Mouse (Mus musculus) hindbrain, embryonic 12.5 days (tissue): ENCODE data around the gene Iqcb1. TPM values are rescaled to one million over a fixed set of nuclear protein-coding genes. Genes with fewer than 3 reads are reported as not detected.

Experiments used
- ATAC-seq: fragments of 200-750 bp; cut with Nextera tagmentation; 2 replicates; pipeline ENCODE4 v1.8.0; 2017; ENCODE audit warnings: moderate TSS enrichment; ENCODE audit not compliant: low FRiP score
- H3K27ac ChIP-seq: fragments of 300-500 bp; sonication (generic); 2 replicates; pipeline ENCODE4 v1.5.1; 2016; ENCODE audit warnings: mild to moderate bottlenecking
- H3K27me3 ChIP-seq: fragments of 300-500 bp; sonication (generic); 2 replicates; pipeline ENCODE4 v1.6.1; 2016; ENCODE audit warnings: mild to moderate bottlenecking
- H3K36me3 ChIP-seq: fragments of 300-500 bp; sonication (generic); 2 replicates; pipeline ENCODE4 v1.6.1; 2016; ENCODE audit warnings: mild to moderate bottlenecking
- H3K4me1 ChIP-seq: fragments of 300-500 bp; sonication (generic); 2 replicates; pipeline ENCODE4 v1.6.1; 2016
- H3K4me2 ChIP-seq: fragments of 300-500 bp; sonication (generic); replicated peaks from 2 replicates; pipeline ENCODE4 v1.6.1; 2016; ENCODE audit warnings: mild to moderate bottlenecking
- H3K4me3 ChIP-seq: fragments of 300-500 bp; sonication (generic); 2 replicates; pipeline ENCODE4 v1.5.1; 2016; ENCODE audit warnings: mild to moderate bottlenecking
- H3K9ac ChIP-seq: fragments of 300-500 bp; sonication (generic); 2 replicates; pipeline ENCODE4 v1.6.1; 2016; ENCODE audit warnings: mild to moderate bottlenecking, moderate library complexity
- H3K9me3 ChIP-seq: fragments of 300-500 bp; sonication (generic); replicated peaks from 2 replicates; pipeline ENCODE4 v1.6.1; 2016; ENCODE audit warnings: mild to moderate bottlenecking
- WGBS: fragments of 180-500 bp; shearing (Covaris S2); methylation state at CpG from one replicate; pipeline ENCODE4 v1.1.7; 2016; 5-methylcytosine and 5-hydroxymethylcytosine counted together
- polyA plus RNA-seq: library from polyadenylated mRNA; unstranded; fragments of >200 nt; fragmentation: Nextera tagmentation; extraction: Ambion mirVana; gene quantifications from 2 replicates; pipeline ENCODE4 v1.2.1, GENCODE M21; 2016

Gene Iqcb1
- polyA plus RNA-seq, result 63.4 and 68.9 TPM in 2 replicates

DNA sequence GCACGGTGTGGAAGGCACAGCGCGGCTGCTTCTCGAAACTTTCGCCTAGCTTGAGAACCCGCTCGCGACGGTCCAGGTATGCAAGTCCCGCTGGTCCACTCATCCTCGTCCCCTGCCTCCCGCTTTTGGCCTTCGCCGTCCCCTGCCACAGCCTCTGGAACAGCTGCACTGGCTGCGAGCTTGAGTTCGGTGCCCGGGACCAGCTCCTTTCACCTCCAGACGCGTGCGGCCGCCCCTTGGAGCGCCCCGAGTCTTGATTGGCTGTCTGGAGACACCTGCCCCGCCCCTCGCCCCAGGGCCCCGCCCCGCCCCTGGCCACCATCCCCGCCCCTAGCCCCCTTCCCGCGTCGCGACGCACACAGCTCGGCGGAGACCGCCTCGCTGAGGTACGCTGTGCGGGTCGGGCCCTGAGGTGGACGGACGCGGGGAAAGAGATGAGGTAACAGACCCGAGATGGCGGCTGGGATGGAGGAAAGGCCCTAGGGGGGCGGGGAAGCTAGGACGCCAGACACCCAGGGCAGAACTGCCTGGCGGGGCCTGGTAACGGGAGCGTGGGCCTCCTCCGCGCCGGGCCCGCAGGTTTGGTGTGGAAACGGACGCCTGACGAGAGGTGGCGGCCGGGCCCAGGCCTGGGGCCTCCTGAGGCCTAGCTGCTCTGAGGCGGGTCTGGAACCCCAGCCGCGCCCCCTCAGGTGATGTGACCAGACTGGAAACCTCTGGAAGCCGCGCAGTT is at the start of gene Iqcb1:
TSS of gene Iqcb1 (plus strand) at position 332 of the 733 bp plus-strand sequence.
- H3K9me3 ChIP-seq, result no peaks in the 10 kb centered on the region
- H3K9ac ChIP-seq, result peak within 1 kb of the TSS; percentile 78
- no peaks in the 10 kb centered on the region; the same call in 1 of the 2 replicates for H3K27me3 ChIP-seq
- peak within 1 kb of the TSS; percentile 73 for H3K4me3 ChIP-seq
- WGBS, result under 1% methylated on average over 64 of the region's 64 CpGs
- H3K4me2 ChIP-seq, result peak within 1 kb of the TSS; percentile 79
- peaks cover 10% of the 10 kb centered on the region for H3K4me1 ChIP-seq
- ATAC-seq, result peak; percentile 99
- no peaks in the 10 kb centered on the region for H3K36me3 ChIP-seq
- peak within 1 kb of the TSS; percentile 76 for H3K27ac ChIP-seq

DNA sequence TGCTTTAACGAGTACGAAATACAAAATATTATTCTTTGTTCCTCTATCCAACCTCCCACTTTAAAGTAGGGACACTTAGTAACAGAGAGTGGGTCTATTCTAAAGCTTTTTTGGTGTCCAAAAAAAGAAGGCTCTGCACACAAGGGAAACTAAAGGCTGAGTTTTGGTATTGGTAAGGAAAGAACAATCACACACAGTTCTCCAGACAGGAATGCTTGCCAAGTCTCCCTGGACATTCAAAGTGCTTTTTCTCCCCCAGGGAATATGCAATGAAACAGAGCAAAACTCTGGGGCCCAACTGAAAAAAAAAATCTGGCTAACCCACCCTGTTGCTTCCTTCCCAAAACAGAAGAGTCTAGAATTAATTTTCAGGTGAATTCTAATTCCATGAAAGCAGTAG is 44.0 kb upstream of the Iqcb1 start:
- Histone ChIP-seq H3K4me3 (no peak overlapping the region), H3K36me3 (no peaks in the 10 kb centered on the region), H3K27ac (no peak overlapping the region), H3K9me3 (no peaks in the 10 kb centered on the region), H3K4me1 (no peaks in the 10 kb centered on the region), H3K4me2 (no peak overlapping the region), H3K27me3 (no peaks in the 10 kb centered on the region), H3K9ac (no peak overlapping the region)
- ATAC-seq, result no peak
- 94% methylated on average over 2 of the region's 2 CpGs for WGBS

DNA sequence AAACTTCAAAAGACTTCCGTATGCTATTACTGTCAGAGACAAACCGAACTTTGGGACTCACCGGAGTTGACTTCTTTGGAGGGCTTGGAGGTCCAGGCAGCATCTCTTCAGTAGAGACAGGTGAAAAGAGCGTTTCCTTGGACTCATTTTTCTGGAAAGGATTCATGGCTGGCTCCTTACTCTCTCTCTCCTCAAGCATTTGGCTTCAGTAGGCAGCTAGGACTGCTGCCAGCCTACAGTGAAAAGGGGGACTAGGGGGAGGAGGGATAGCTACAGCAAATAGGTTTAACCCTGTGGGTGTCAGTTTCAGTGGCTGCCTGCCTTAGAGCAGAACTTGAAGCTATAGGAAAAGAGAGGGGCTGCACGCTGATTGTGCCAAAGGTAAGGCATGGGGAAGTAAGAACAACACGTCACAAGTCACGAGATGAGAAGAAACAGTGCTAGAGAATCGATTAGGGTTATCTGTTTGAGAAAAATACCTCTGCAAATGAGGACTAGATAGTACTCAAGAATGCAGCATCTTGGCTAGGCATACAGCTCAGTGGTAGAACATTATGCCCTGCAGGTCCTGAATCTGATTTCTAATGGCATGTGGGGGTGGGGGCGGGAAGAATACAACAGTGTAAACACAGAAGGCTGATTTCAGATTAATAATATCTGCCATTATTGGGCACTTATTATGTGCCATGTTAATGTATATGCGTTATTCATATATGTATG is 43.4 kb upstream of the Iqcb1 start, which contains the start of gene Slc15a2:
TSS of gene Slc15a2 (minus strand) at position 369 of the 720 bp plus-strand sequence.
- Histone ChIP-seq H3K27me3 (no peaks in the 10 kb centered on the region), H3K4me2 (no peak within 1 kb of the TSS), H3K36me3 (no peaks in the 10 kb centered on the region), H3K27ac (no peak within 1 kb of the TSS), H3K9ac (no peak within 1 kb of the TSS), H3K4me3 (no peak within 1 kb of the TSS), H3K4me1 (no peaks in the 10 kb centered on the region), H3K9me3 (no peaks in the 10 kb centered on the region)
- 76% methylated on average over 10 of the region's 10 CpGs for WGBS
- no peak for ATAC-seq

DNA sequence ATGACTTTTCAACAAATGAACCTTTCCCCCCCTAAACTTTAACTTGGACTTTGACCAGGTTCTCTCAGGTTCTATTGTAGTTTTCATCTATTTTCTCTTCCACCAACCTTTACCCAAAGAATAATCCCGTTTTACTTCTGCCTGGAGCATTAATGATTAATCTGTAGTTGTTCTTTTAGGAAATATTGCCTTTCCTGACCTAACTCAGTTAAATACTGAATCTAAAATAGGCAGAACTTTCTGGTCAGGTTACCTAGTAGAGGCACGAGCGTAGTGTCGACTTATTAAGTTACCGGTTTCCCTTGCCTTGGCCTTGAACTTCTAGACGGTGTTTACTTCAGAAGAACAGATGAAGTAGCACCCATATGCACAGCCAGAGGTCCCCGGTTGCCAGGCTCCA is 41.7 kb upstream of the Iqcb1 start:
- Histone ChIP-seq H3K27ac (no peak overlapping the region), H3K4me3 (no peak overlapping the region), H3K9ac (no peak overlapping the region), H3K4me1 (no peaks in the 10 kb centered on the region), H3K9me3 (no peaks in the 10 kb centered on the region), H3K36me3 (no peaks in the 10 kb centered on the region), H3K4me2 (no peak overlapping the region), H3K27me3 (no peaks in the 10 kb centered on the region)
- ATAC-seq, result no peak
- 89% methylated on average over 7 of the region's 7 CpGs for WGBS

DNA sequence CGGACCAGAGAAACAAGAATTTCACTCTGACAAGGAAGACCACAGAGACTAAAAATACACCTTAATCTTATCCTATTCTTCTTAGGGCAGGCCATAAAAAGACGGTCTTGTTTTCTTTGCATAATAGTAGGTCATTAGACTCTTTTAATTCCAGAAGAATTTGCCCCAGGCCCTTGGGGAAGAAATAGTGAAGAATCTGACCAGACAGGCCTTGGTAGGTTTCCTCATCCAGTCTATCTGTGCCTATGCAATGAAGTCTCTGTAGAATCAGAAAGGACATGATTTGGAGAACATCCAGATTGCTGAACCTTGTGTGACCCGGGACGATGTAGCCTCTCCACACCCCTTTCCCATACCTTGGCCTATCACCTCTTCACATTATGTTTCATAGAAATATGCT is 38.0 kb upstream of the Iqcb1 start:
- no peaks in the 10 kb centered on the region for H3K36me3 ChIP-seq
- H3K4me1 ChIP-seq, result no peaks in the 10 kb centered on the region
- ATAC-seq, result no peak
- 83% methylated on average over 4 of the region's 4 CpGs for WGBS
- H3K4me2 ChIP-seq, result no peak overlapping the region
- no peaks in the 10 kb centered on the region for H3K9me3 ChIP-seq
- no peaks in the 10 kb centered on the region for H3K27me3 ChIP-seq
- H3K9ac ChIP-seq, result no peak overlapping the region
- H3K27ac ChIP-seq, result no peak overlapping the region
- H3K4me3 ChIP-seq, result no peak overlapping the region

DNA sequence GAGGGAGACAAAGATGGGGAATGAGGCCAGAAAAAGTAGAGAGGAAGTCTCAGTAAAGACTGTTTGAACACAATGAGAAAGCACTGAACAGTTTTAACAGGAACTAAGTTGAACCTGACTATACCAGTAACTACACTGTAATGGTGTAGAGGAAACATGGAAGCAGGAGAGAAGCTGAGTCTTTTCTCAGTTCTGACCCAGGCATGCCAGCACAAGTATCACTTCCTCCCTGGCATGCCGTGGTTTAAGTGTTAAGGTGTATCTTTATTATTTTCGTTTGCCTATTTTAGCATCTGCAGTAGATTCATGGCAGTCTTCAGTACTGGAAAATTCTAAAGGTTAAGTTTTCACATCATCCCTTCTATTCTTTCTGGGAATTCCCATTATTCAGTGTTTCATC is 33.2 kb upstream of the Iqcb1 start:
- H3K4me2 ChIP-seq, result no peak overlapping the region
- H3K4me1 ChIP-seq, result no peaks in the 10 kb centered on the region
- 89% methylated on average over 2 of the region's 2 CpGs for WGBS
- no peak overlapping the region for H3K4me3 ChIP-seq
- ATAC-seq, result no peak
- H3K27ac ChIP-seq, result no peak overlapping the region
- no peaks in the 10 kb centered on the region for H3K27me3 ChIP-seq
- no peaks in the 10 kb centered on the region for H3K9me3 ChIP-seq
- no peaks in the 10 kb centered on the region for H3K36me3 ChIP-seq
- H3K9ac ChIP-seq, result no peak overlapping the region

DNA sequence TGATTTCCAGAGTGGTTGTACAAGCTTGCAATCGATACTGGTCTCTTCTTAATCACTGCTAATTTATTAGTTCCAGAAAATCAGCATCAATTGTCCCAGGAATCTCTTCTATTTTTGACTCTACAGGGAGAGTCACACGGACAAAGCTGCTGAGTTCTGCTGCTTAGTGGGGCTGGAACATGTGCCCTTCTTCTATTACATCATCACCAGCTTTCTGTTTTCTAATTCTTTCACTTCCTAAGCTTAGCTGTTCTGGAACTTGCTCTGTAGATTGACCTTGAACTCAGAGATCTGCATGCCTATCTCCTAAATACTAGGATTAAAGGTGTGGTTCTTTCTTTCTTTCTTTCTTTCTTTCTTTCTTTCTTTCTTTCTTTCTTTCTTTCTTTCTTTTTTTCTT is 29.9 kb upstream of the Iqcb1 start:
- Histone ChIP-seq H3K36me3 (no peaks in the 10 kb centered on the region), H3K4me2 (no peak overlapping the region), H3K27ac (no peak overlapping the region), H3K9ac (no peak overlapping the region), H3K4me1 (no peaks in the 10 kb centered on the region), H3K4me3 (no peak overlapping the region), H3K9me3 (no peaks in the 10 kb centered on the region), H3K27me3 (no peaks in the 10 kb centered on the region)
- no peak for ATAC-seq
- 86% methylated on average over 2 of the region's 2 CpGs for WGBS

DNA sequence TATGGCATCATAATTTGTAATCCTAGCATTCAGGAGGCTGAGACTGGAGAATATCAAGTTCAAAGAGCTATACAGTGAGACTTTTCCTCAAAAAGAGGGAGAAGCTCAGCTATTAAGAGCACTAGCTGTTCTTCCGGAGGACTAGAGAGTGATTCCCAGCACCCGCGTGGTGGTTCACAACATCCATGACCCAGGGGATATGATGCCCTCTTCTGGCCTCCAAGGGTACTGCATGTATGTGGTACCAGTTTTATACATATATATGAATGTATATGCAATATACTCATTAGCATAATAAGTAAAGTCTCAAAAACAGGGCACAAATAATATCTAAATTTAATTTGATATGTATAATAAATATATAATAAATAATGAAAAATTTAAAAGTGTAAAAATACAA is 25.8 kb upstream of the Iqcb1 start:
- no peaks in the 10 kb centered on the region for H3K9me3 ChIP-seq
- no peak overlapping the region for H3K27ac ChIP-seq
- H3K4me3 ChIP-seq, result no peak overlapping the region
- H3K36me3 ChIP-seq, result no peaks in the 10 kb centered on the region
- WGBS, result 82% methylated on average over 3 of the region's 3 CpGs
- no peak overlapping the region for H3K4me2 ChIP-seq
- H3K27me3 ChIP-seq, result no peaks in the 10 kb centered on the region
- no peaks in the 10 kb centered on the region for H3K4me1 ChIP-seq
- H3K9ac ChIP-seq, result no peak overlapping the region
- no peak for ATAC-seq

DNA sequence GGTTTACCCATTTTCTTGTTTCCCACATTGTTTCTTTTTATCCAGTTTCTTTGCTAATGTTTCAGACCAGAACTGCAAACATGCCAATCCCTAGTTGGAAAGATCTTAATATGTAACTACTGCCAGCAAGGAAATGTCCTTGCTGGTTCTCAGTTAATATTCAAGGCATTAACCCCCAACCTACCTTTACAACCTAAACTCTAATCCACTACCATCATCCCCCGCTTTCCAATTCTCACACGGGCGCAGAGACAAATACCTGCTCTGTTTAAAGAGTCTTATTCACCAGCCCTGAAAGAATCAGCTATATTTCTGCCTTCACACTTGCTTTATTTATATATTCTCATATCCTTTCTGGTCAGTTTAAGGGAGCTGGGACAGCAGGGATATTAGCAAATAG is 19.6 kb upstream of the Iqcb1 start:
- H3K4me3 ChIP-seq, result no peak overlapping the region
- H3K27ac ChIP-seq, result no peak overlapping the region
- no peak overlapping the region for H3K4me2 ChIP-seq
- no peaks in the 10 kb centered on the region for H3K4me1 ChIP-seq
- no peaks in the 10 kb centered on the region for H3K27me3 ChIP-seq
- no peaks in the 10 kb centered on the region for H3K36me3 ChIP-seq
- H3K9ac ChIP-seq, result no peak overlapping the region
- no peaks in the 10 kb centered on the region for H3K9me3 ChIP-seq
- ATAC-seq, result no peak
- WGBS, result 88% methylated on average over 3 of the region's 3 CpGs

DNA sequence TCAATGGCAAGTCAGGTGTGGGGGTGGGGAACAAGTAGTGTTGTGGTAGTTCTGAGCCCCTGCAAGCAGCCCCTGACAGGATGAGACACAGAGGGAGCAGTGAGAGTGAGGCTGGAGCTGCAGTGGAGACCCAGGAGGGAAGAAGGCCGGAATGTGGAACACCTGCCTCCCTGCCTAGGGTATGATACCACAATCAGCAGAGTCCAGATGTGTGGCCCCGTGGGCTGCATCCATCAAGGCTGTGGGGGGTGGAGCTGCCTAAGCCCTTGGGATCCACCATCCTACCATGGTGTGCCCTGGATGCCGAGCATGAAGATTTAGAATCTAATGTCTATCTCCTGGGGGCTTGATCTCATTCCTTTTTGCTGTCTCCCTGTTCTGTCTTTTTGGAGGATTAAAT is 14.5 kb upstream of the Iqcb1 start:
- Histone ChIP-seq H3K4me1 (no peaks in the 10 kb centered on the region), H3K4me2 (no peak overlapping the region), H3K36me3 (no peaks in the 10 kb centered on the region), H3K9ac (no peak overlapping the region), H3K9me3 (no peaks in the 10 kb centered on the region), H3K27me3 (no peaks in the 10 kb centered on the region), H3K27ac (no peak overlapping the region), H3K4me3 (no peak overlapping the region)
- ATAC-seq, result no peak
- WGBS, result 62% methylated on average over 3 of the region's 3 CpGs

DNA sequence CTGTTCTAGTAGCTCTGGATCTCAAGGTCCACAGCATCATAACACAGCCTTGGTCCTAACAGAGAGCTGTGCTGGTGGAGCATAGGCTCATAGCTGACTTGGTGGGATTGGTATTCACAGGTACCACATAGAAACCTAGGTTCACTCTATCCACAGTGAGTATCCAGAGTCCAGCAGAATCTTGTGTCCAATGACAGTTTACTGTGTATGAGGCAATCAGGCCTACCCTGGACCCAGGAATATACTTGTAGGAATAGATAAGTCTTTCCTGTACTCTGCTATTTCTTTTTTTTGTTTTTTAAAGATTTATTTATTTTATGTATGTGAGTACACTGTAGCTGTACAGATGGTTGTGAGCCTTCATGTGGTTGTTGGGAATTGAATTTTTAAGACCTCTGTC is 11.3 kb upstream of the Iqcb1 start:
- peak; percentile 64 for ATAC-seq
- Histone ChIP-seq H3K4me3 (no peak overlapping the region), H3K9me3 (no peaks in the 10 kb centered on the region), H3K36me3 (no peaks in the 10 kb centered on the region), H3K4me1 (peaks cover 5% of the 10 kb centered on the region), H3K9ac (no peak overlapping the region), H3K27me3 (no peaks in the 10 kb centered on the region), H3K4me2 (no peak overlapping the region), H3K27ac (no peak overlapping the region)

DNA sequence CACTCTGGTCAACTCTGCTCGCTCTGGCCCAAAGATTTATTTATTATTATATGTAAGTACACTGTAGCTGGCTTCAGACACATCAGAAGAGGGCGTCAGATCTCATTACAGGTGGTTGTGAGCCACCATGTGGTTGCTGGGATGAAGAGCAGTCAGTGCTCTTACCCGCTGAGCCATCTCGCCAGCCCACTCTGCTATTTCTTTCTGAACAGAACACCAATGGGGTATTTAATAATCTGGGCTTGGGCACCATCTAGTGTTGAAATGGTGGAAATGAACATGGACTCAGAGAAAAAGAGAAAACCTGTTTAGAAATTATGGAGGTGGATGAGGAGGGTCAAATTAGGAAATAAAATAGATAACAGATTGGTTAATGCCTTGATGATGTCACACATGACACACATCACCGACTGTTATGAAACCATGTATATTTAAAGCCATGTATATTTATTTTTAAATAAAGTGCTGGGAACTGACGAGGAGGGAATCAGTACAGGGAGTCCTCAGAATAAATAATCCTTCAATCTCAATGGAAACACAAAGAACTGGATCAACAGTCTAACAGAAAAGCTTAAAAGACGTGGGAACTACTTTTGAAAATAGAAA is 10.8 kb upstream of the Iqcb1 start:
- 19% methylated on average over 7 of the region's 7 CpGs for WGBS
- H3K4me2 ChIP-seq, result no peak overlapping the region
- H3K27ac ChIP-seq, result no peak overlapping the region
- no peaks in the 10 kb centered on the region for H3K27me3 ChIP-seq
- no peaks in the 10 kb centered on the region for H3K36me3 ChIP-seq
- ATAC-seq, result peak; percentile 89
- no peak overlapping the region for H3K9ac ChIP-seq
- H3K9me3 ChIP-seq, result no peaks in the 10 kb centered on the region
- H3K4me1 ChIP-seq, result peaks cover 5% of the 10 kb centered on the region
- H3K4me3 ChIP-seq, result no peak overlapping the region
